8 mouse cellular contexts compared by ENCODE assay signal in the genomic region with DNA sequence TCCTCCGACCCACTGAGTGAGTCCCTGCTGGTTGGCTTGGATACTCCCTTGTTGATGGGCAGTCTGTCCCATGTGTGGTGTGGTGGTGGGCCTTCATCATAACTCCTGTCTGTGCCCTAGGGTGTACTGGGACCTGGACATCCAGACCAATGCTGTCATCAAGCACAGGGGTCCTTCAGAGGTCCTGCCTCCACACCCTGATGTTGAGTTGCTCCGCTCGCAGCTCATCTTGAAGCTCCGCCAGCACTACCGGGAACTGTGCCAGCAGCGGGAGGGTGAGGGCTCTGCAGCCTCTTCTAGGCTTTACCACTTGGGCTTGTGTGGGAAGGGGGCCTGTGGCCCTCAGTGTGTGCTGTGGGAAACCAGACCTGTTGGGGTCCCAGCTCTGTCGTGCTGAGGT. TPM values are rescaled to one million over a fixed set of nuclear protein-coding genes. Genes with fewer than 3 reads are reported as not detected.
DNase-seq lines count a peak whose midpoint lies in the region; ATAC-seq and TF ChIP-seq lines count a peak whose summit lies in the region.

No protein-coding gene starts in this region.

- peaks cover 82% of the 10 kb centered on the region for H3K36me3 ChIP-seq in limb, embryonic 13.5 days
- H3K36me3 ChIP-seq in limb, embryonic 10.5 days, result peaks cover 83% of the 10 kb centered on the region
- peaks cover 80% of the 10 kb centered on the region for H3K36me3 ChIP-seq in heart, embryonic 12.5 days
- H3K36me3 ChIP-seq in myocyte (ENCODE audit: control insufficient read depth, insufficient read depth), result peaks cover 35% of the 10 kb centered on the region

- no peak overlapping the region for H3K4me3 ChIP-seq in limb, embryonic 13.5 days
- no peak overlapping the region for H3K4me3 ChIP-seq in limb, embryonic 10.5 days
- H3K4me3 ChIP-seq in heart, embryonic 12.5 days, result no peak overlapping the region
- H3K4me3 ChIP-seq in myocyte, result no peak overlapping the region

- ATAC-seq in limb, embryonic 13.5 days (ENCODE audit: low FRiP score, low read depth), result no peak
- ATAC-seq in heart, embryonic 12.5 days (ENCODE audit: insufficient number of reproducible peaks, low FRiP score), result no peak

- H3K4me1 ChIP-seq in limb, embryonic 13.5 days, result peaks cover 3% of the 10 kb centered on the region
- H3K4me1 ChIP-seq in limb, embryonic 10.5 days, result peaks cover 2% of the 10 kb centered on the region
- H3K4me1 ChIP-seq in heart, embryonic 12.5 days (replicated peaks), result peaks cover 11% of the 10 kb centered on the region

- no peaks in the 10 kb centered on the region for H3K27me3 ChIP-seq in limb, embryonic 13.5 days
- no peaks in the 10 kb centered on the region for H3K27me3 ChIP-seq in limb, embryonic 10.5 days (ENCODE audit: low read depth, poor library complexity, severe bottlenecking)
- no peaks in the 10 kb centered on the region for H3K27me3 ChIP-seq in heart, embryonic 12.5 days (replicated peaks)
- no peaks in the 10 kb centered on the region for H3K27me3 ChIP-seq in myocyte (ENCODE audit: control insufficient read depth, insufficient read depth, insufficient read length)

- H3K79me2 ChIP-seq in myocyte (ENCODE audit: control insufficient read depth, insufficient read depth), result peaks cover 16% of the 10 kb centered on the region

- DNase-seq in limb, embryonic 10.5 days (ENCODE audit: low spot score), result no peak
- DNase-seq in cerebellum, adult 18-20 months, result peak; percentile 84 to 87
- DNase-seq in layer of hippocampus, postnatal 36 days, result peak; percentile 85
- no peak for DNase-seq in retina, embryonic 14.5 days (ENCODE audit: low spot score)
- no peak for DNase-seq in c-Kit-positive CD71-positive TER-119-positive erythroid progenitor cells, embryonic 14.5 days (ENCODE audit: low spot score)

- H3ac ChIP-seq in myocyte (ENCODE audit: control insufficient read depth, insufficient read length), result no peak overlapping the region

- TF ChIP-seq POLR2A in myocyte (IDR thresholded peaks at IDR 0.05; ENCODE audit: insufficient read length, low read depth), result no peak

- WGBS in limb, embryonic 13.5 days, result 80% methylated on average over 7 of the region's 7 CpGs
- WGBS in limb, embryonic 10.5 days, result 88% methylated on average over 7 of the region's 7 CpGs
- WGBS in heart, embryonic 12.5 days, result 63% methylated on average over 7 of the region's 7 CpGs

- no peak overlapping the region for H3K4me2 ChIP-seq in limb, embryonic 13.5 days (replicated peaks)
- H3K4me2 ChIP-seq in heart, embryonic 12.5 days, result no peak overlapping the region
- no peak overlapping the region for H3K4me2 ChIP-seq in myocyte (ENCODE audit: low read depth)

- 0 out of 2 replicates have a peak overlapping the region, but pooled peaks have one; percentile 35 for H3K9ac ChIP-seq in limb, embryonic 13.5 days
- 0 out of 2 replicates have a peak overlapping the region, but pooled peaks have one; percentile 13 for H3K9ac ChIP-seq in heart, embryonic 12.5 days

- H3K9me3 ChIP-seq in limb, embryonic 13.5 days, result no peaks in the 10 kb centered on the region
- no peaks in the 10 kb centered on the region for H3K9me3 ChIP-seq in limb, embryonic 10.5 days (replicated peaks)
- H3K9me3 ChIP-seq in heart, embryonic 12.5 days (replicated peaks), result no peaks in the 10 kb centered on the region

- H3K27ac ChIP-seq in limb, embryonic 13.5 days, result no peak overlapping the region
- H3K27ac ChIP-seq in limb, embryonic 10.5 days, result no peak overlapping the region
- H3K27ac ChIP-seq in heart, embryonic 12.5 days (ENCODE audit: poor library complexity, severe bottlenecking), result no peak overlapping the region

TF ChIP-seq in myocyte, 11 proteins besides CTCF, POLR2A, EP300 and RAD21:
- no peak for TF ChIP-seq MAX (IDR thresholded peaks at IDR 0.05; ENCODE audit: low read depth)
- TF ChIP-seq TCF12 (IDR thresholded peaks at IDR 0.05; ENCODE audit: insufficient read depth, poor library complexity, severe bottlenecking), result no peak
- TF ChIP-seq CEBPB (IDR thresholded peaks at IDR 0.05; ENCODE audit: insufficient read depth, poor library complexity, severe bottlenecking), result no peak
- peak; percentile 73 for TF ChIP-seq POLR2AphosphoS2 (IDR thresholded peaks at IDR 0.05; ENCODE audit: insufficient read length, low read depth)
- TF ChIP-seq TCF3 (IDR thresholded peaks at IDR 0.05; ENCODE audit: insufficient read length, low read depth), result no peak
- TF ChIP-seq MYOG (IDR thresholded peaks at IDR 0.05; ENCODE audit: control insufficient read depth in 1 of 3, insufficient read depth in 1 of 3, insufficient read length in 2 of 3, low read depth in 2 of 3), result no peak

RNA-seq across cellular contexts. Expression of gene Pcif1, which starts 6.7 kb away (rescaled TPM):
- polyA plus RNA-seq in limb, embryonic 13.5 days (2015; fragmentation: Nextera tagmentation; extraction: Ambion mirVana), result 87.4 and 88.4 TPM in 2 replicates
- polyA plus RNA-seq in limb, embryonic 10.5 days (2016; fragmentation: Nextera tagmentation; extraction: Ambion mirVana), result 73.7 and 86.7 TPM in 2 replicates
- 52.1 and 53.1 TPM in 2 replicates for polyA plus RNA-seq in heart, embryonic 12.5 days (2016; fragmentation: Nextera tagmentation; extraction: Ambion mirVana)
- 10 to 100 TPM; 41.2 to 44.1 TPM for total RNA-seq in layer of hippocampus, postnatal 36 days (2021)
- polyA plus RNA-seq in myocyte (2012; fragmentation: generic; extraction: Trizol), result 43.2 TPM

RNA-seq across cellular contexts. Expression of gene Zfp335, which starts 25.8 kb away (rescaled TPM):
- polyA plus RNA-seq in limb, embryonic 13.5 days (2015; fragmentation: Nextera tagmentation; extraction: Ambion mirVana), result 13.5 and 15.2 TPM in 2 replicates
- polyA plus RNA-seq in limb, embryonic 10.5 days (2016; fragmentation: Nextera tagmentation; extraction: Ambion mirVana), result 18.0 and 21.3 TPM in 2 replicates
- polyA plus RNA-seq in heart, embryonic 12.5 days (2016; fragmentation: Nextera tagmentation; extraction: Ambion mirVana), result 11.4 and 12.2 TPM in 2 replicates
- total RNA-seq in layer of hippocampus, postnatal 36 days (2021), result 10 to 100 TPM; 23.8 to 29.7 TPM
- 11.1 TPM for polyA plus RNA-seq in myocyte (2012; fragmentation: generic; extraction: Trizol)

RNA-seq across cellular contexts. Expression of gene Pltp, which starts 28.3 kb away (rescaled TPM):
- 36.7 and 44.0 TPM in 2 replicates for polyA plus RNA-seq in limb, embryonic 13.5 days (2015; fragmentation: Nextera tagmentation; extraction: Ambion mirVana)
- 20.2 and 24.9 TPM in 2 replicates for polyA plus RNA-seq in limb, embryonic 10.5 days (2016; fragmentation: Nextera tagmentation; extraction: Ambion mirVana)
- 9.7 and 9.9 TPM in 2 replicates for polyA plus RNA-seq in heart, embryonic 12.5 days (2016; fragmentation: Nextera tagmentation; extraction: Ambion mirVana)
- 10 to 100 TPM; 66.9 to 70.7 TPM for total RNA-seq in layer of hippocampus, postnatal 36 days (2021)
- 117 TPM for polyA plus RNA-seq in myocyte (2012; fragmentation: generic; extraction: Trizol)

RNA-seq across cellular contexts. Expression of gene Neurl2, which starts 52.5 kb away (rescaled TPM):
- 6.7 and 7.1 TPM in 2 replicates for polyA plus RNA-seq in limb, embryonic 13.5 days (2015; fragmentation: Nextera tagmentation; extraction: Ambion mirVana)
- 4.0 and 6.9 TPM in 2 replicates for polyA plus RNA-seq in limb, embryonic 10.5 days (2016; fragmentation: Nextera tagmentation; extraction: Ambion mirVana)
- 45.0 and 45.5 TPM in 2 replicates for polyA plus RNA-seq in heart, embryonic 12.5 days (2016; fragmentation: Nextera tagmentation; extraction: Ambion mirVana)
- total RNA-seq in layer of hippocampus, postnatal 36 days (2021), result 1 to 10 TPM; 1.8 to 2.7 TPM
- 23.5 TPM for polyA plus RNA-seq in myocyte (2012; fragmentation: generic; extraction: Trizol)

RNA-seq across cellular contexts. Expression of gene Ctsa, which starts 53.1 kb away (rescaled TPM):
- polyA plus RNA-seq in limb, embryonic 13.5 days (2015; fragmentation: Nextera tagmentation; extraction: Ambion mirVana), result 131 and 135 TPM in 2 replicates
- polyA plus RNA-seq in limb, embryonic 10.5 days (2016; fragmentation: Nextera tagmentation; extraction: Ambion mirVana), result 93.0 and 105 TPM in 2 replicates
- 169 and 175 TPM in 2 replicates for polyA plus RNA-seq in heart, embryonic 12.5 days (2016; fragmentation: Nextera tagmentation; extraction: Ambion mirVana)
- 10 to 100 TPM; 92.9 to 93.4 TPM for total RNA-seq in layer of hippocampus, postnatal 36 days (2021)
- 202 TPM for polyA plus RNA-seq in myocyte (2012; fragmentation: generic; extraction: Trizol)

Comparison
In these comparisons a context has a peak if more than half of its experiments do, and no peak if none do; other contexts are left out.
1. DNase-seq: peak in cerebellum, adult 18-20 months (2 of 2) and layer of hippocampus, postnatal 36 days (2 of 2); none in limb, embryonic 10.5 days (single experiment), retina, embryonic 14.5 days (single experiment) and c-Kit-positive CD71-positive TER-119-positive erythroid progenitor cells, embryonic 14.5 days (single experiment).